Mouse (Mus musculus) gastrocnemius, adult 18-20 months (tissue): ENCODE results near the gene Gm13290. TPM values are rescaled to one million over a fixed set of nuclear protein-coding genes. Genes with fewer than 3 reads are reported as not detected.
A peak's percentile ranks its signal among the peaks of the same experiment; 100 is the strongest.
"Not testable (repeated sequence)": the region's sequence is repeated elsewhere in the genome, so short reads cannot be mapped to it uniquely, and the experiment has no call there.

Experiments
- DNase-seq: peaks from one replicate; pipeline ENCODE4 v3.0.0; 2021; ENCODE audit warnings: low spot score
- total RNA-seq, 2 experiments: library from RNA; stranded (reverse); gene quantifications; 2 replicates each; pipeline ENCODE4 v1.2.3; 2021

Gene Gm13290
- total RNA-seq, 2 experiments from 2014 or later: not detected

DNA sequence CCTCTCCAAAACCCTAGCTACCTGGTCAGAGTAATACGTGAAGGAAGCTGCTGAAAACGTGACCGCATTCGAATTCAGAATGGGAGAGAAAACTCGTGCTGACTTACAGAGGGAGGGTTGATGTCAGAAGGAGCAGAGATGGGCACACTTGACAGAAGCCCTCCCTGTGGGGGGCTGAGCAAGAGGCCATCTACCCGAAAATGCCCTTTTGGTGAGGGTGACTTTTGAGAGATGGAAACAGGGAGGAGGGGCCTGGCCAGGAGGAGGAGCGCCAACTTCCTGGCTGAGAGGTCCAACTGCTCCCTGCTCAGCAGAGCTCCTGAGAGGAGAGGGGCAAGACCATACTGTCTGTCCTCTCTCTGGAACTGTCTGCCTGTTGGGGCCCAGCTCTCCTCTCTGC, 8.2 kb downstream of the Gm13290 start, which contains the start of gene Ifnz:
Ifnz (plus strand) TSS at position 301 of the 400 bp plus-strand sequence.
- not testable (repeated sequence) for DNase-seq

DNA sequence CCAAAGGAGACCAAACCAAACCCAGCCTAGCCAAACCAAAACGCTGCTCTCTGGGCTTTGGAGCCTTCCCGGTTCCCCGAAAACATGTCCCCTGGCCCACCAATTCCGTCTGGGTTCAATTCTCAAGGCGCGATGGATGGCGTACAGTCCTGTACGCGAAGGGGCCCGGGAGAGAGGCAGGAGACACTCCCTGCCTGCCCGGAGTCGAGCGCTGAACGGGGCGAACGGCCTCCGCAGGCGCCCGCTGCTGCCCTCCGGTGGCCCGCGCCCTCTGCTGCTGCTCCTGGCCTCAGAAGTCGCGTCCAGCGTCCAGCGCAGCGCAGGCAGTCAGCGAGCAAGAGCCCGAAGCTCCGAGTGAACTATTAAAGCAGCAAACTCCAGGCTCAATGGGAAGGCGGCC, 8.7 kb downstream of the Gm13290 start:
- not testable (repeated sequence) for DNase-seq

DNA sequence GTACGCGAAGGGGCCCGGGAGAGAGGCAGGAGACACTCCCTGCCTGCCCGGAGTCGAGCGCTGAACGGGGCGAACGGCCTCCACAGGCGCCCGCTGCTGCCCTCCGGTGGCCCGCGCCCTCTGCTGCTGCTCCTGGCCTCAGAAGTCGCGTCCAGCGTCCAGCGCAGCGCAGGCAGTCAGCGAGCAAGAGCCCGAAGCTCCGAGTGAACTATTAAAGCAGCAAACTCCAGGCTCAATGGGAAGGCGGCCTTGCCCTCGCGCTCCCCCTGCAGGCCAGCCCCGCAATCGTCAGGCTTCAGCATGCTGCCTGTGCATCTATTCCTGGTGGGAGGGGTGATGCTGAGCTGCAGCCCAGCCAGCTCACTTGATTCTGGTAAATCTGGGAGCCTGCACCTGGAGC, 11.8 kb downstream of the Gm13290 start, which contains the start of gene Gm13276:
Gm13276 (plus strand) TSS at position 301 of the 400 bp plus-strand sequence.
- DNase-seq: not testable (repeated sequence)

DNA sequence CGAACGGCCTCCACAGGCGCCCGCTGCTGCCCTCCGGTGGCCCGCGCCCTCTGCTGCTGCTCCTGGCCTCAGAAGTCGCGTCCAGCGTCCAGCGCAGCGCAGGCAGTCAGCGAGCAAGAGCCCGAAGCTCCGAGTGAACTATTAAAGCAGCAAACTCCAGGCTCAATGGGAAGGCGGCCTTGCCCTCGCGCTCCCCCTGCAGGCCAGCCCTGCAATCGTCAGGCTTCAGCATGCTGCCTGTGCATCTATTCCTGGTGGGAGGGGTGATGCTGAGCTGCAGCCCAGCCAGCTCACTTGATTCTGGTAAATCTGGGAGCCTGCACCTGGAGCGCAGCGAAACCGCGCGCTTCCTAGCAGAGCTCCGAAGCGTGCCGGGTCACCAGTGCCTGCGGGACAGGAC, 14.8 kb downstream of the Gm13290 start, which contains the start of gene Gm13277:
Gm13277 (plus strand) TSS at position 231 of the 400 bp plus-strand sequence.
- peak; percentile 54 for DNase-seq

DNA sequence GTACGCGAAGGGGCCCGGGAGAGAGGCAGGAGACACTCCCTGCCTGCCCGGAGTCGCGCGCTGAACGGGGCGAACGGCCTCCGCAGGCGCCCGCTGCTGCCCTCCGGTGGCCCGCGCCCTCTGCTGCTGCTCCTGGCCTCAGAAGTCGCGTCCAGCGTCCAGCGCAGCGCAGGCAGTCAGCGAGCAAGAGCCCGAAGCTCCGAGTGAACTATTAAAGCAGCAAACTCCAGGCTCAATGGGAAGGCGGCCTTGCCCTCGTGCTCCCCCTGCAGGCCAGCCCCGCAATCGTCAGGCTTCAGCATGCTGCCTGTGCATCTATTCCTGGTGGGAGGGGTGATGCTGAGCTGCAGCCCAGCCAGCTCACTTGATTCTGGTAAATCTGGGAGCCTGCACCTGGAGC, 17.6 kb downstream of the Gm13290 start, which contains the start of gene Gm13278:
Gm13278 (plus strand) TSS at position 301 of the 400 bp plus-strand sequence.
- DNase-seq: not testable (repeated sequence)

DNA sequence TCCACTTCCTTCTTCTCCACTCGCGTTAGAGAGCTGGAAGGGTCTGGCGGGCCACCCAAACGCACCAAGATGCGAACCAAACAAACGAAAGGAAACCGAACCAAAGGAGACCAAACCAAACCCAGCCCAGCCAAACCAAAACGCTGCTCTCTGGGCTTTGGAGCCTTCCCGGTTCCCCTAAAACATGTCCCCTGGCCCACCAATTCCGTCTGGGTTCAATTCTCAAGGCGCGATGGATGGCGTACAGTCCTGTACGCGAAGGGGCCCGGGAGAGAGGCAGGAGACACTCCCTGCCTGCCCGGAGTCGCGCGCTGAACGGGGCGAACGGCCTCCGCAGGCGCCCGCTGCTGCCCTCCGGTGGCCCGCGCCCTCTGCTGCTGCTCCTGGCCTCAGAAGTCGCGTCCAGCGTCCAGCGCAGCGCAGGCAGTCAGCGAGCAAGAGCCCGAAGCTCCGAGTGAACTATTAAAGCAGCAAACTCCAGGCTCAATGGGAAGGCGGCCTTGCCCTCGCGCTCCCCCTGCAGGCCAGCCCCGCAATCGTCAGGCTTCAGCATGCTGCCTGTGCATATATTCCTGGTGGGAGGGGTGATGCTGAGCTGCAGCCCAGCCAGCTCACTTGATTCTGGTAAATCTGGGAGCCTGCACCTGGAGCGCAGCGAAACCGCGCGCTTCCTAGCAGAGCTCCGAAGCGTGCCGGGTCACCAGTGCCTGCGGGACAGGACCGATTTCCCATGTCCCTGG, 20.5 kb downstream of the Gm13290 start, which contains the start of gene Gm13275:
Gm13275 (plus strand) TSS at position 552 of the 740 bp plus-strand sequence.
- peak; percentile 58 for DNase-seq

DNA sequence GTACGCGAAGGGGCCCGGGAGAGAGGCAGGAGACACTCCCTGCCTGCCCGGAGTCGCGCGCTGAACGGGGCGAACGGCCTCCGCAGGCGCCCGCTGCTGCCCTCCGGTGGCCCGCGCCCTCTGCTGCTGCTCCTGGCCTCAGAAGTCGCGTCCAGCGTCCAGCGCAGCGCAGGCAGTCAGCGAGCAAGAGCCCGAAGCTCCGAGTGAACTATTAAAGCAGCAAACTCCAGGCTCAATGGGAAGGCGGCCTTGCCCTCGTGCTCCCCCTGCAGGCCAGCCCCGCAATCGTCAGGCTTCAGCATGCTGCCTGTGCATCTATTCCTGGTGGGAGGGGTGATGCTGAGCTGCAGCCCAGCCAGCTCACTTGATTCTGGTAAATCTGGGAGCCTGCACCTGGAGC, 23.5 kb downstream of the Gm13290 start, which contains the start of gene Gm13279:
Gm13279 (plus strand) TSS at position 301 of the 400 bp plus-strand sequence.
- not testable (repeated sequence) for DNase-seq

DNA sequence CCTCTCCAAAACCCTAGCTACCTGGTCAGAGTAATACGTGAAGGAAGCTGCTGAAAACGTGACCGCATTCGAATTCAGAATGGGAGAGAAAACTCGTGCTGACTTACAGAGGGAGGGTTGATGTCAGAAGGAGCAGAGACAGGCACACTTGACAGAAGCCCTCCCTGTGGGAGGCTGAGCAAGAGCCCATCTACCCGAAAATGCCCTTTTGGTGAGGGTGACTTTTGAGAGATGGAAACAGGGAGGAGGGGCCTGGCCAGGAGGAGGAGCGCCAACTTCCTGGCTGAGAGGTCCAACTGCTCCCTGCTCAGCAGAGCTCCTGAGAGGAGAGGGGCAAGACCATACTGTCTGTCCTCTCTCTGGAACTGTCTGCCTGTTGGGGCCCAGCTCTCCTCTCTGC, 25.7 kb downstream of the Gm13290 start, which contains the start of gene Gm13285:
Gm13285 (plus strand) TSS at position 301 of the 400 bp plus-strand sequence.
- DNase-seq: not testable (repeated sequence)

DNA sequence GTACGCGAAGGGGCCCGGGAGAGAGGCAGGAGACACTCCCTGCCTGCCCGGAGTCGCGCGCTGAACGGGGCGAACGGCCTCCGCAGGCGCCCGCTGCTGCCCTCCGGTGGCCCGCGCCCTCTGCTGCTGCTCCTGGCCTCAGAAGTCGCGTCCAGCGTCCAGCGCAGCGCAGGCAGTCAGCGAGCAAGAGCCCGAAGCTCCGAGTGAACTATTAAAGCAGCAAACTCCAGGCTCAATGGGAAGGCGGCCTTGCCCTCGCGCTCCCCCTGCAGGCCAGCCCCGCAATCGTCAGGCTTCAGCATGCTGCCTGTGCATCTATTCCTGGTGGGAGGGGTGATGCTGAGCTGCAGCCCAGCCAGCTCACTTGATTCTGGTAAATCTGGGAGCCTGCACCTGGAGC, 29.3 kb downstream of the Gm13290 start, which contains the start of gene Gm13287:
Gm13287 (plus strand) TSS at position 301 of the 400 bp plus-strand sequence.
- not testable (repeated sequence) for DNase-seq

DNA sequence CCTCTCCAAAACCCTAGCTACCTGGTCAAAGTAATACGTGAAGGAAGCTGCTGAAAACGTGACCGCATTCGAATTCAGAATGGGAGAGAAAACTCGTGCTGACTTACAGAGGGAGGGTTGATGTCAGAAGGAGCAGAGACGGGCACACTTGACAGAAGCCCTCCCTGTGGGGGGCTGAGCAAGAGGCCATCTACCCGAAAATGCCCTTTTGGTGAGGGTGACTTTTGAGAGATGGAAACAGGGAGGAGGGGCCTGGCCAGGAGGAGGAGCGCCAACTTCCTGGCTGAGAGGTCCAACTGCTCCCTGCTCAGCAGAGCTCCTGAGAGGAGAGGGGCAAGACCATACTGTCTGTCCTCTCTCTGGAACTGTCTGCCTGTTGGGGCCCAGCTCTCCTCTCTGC, 31.6 kb downstream of the Gm13290 start, which contains the start of gene Gm13288:
Gm13288 (plus strand) TSS at position 301 of the 400 bp plus-strand sequence.
- not testable (repeated sequence) for DNase-seq

DNA sequence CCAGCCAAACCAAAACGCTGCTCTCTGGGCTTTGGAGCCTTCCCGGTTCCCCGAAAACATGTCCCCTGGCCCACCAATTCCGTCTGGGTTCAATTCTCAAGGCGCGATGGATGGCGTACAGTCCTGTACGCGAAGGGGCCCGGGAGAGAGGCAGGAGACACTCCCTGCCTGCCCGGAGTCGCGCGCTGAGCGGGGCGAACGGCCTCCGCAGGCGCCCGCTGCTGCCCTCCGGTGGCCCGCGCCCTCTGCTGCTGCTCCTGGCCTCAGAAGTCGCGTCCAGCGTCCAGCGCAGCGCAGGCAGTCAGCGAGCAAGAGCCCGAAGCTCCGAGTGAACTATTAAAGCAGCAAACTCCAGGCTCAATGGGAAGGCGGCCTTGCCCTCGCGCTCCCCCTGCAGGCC, 32.1 kb downstream of the Gm13290 start:
- peak; percentile 5 for DNase-seq

DNA sequence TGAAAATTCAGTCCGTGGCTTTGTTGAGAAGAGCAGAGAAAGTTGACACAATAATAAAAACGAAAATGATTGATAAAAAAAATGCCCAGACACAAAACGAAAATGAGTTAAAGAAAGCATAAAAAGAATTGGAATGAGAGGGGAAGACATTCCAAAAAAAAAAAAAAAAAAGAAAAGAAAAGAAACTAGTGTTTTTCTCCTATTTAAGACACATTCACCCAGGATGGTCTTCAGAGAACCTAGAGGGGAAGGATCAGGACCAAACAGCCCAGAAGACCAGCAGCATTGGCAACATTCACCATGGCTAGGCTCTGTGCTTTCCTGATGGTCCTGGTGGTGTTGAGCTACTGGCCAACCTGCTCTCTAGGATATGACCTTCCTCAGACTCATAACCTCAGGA, 42.3 kb downstream of the Gm13290 start, which contains the start of gene Ifna7:
Ifna7 (plus strand) TSS at position 301 of the 400 bp plus-strand sequence.
- no peak for DNase-seq

DNA sequence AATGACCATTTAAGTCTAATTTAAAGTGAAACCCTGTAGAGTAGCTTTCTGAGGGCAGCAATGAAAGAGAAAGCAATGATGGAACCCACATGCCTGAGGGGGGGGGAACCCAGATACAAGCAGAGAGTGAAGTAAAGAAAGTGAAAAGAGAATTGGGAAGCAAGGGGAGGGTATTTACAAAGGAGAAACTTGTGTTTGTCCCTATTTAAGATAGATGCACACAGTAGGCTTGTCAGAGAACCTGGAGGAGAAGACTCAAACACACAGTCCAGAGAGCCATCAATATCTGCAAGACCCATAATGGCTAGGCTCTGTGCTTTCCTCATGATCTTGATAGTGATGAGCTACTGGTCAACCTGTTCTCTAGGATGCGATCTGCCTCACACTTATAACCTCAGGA, 46.0 kb downstream of the Gm13290 start, which contains the start of gene Ifna11:
Ifna11 (plus strand) TSS at position 301 of the 400 bp plus-strand sequence.
- no peak for DNase-seq

DNA sequence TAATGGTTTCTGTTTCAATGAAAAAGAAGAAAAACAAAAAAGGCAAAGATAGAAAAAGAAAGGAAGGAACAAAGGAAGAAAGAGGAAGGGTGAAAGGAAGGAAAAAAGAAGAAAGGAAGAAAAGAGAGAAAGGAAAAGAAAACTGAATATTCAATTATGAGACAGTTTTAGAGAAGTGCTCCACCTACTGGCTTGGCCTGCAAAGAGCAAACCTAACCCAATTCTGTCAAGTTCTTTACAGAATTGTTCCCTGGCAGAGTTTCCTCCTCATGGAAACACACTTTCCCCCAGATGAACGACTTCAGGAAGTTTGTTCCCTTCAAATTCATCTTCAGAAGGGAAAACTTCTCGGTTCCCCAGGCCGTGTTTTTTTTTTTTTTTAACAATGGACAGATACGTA, 49.4 kb downstream of the Gm13290 start:
- DNase-seq: no peak

Other genes starting within 250 kb of the Gm13290 start
- gene Ifna15, start 215.6 kb upstream of the Gm13290 start, total RNA-seq: not detected
- not detected for gene Ifna14, start 202.0 kb upstream of the Gm13290 start, total RNA-seq
- not detected for gene Ifna9, start 181.4 kb upstream of the Gm13290 start, total RNA-seq
- gene Ifna12, start 170.5 kb upstream of the Gm13290 start, total RNA-seq: not detected
- gene C87499, start 139.4 kb upstream of the Gm13290 start, total RNA-seq: not detected
- gene Ifna13, start 129.4 kb upstream of the Gm13290 start, total RNA-seq: not detected
- not detected for gene Ifna16, start 96.9 kb upstream of the Gm13290 start, total RNA-seq
- gene Ifna2, start 89.9 kb upstream of the Gm13290 start, total RNA-seq: not detected
- gene Ifnab, start 82.5 kb upstream of the Gm13290 start, total RNA-seq: not detected
- under 1 TPM in 1 of 2 experiments, not detected in 1; 0.21 TPM for gene Gm26566, start 52.0 kb upstream of the Gm13290 start, total RNA-seq
- 10 to 100 TPM; 50.5 to 62.5 TPM for gene Klhl9, start 51.4 kb upstream of the Gm13290 start, total RNA-seq
- gene Gm13271, start 19.0 kb upstream of the Gm13290 start, total RNA-seq: not detected
- gene Gm13283, start 13.7 kb upstream of the Gm13290 start, total RNA-seq: not detected
- gene Gm13289, start 3.1 kb downstream of the Gm13290 start, total RNA-seq: not detected
- gene Gm13272, start 6.0 kb downstream of the Gm13290 start, total RNA-seq: not detected
- not detected for gene Ifnz, start 8.3 kb downstream of the Gm13290 start, total RNA-seq
- not detected for gene Gm13276, start 11.9 kb downstream of the Gm13290 start, total RNA-seq
- not detected for gene Gm13277, start 14.8 kb downstream of the Gm13290 start, total RNA-seq
- gene Gm13278, start 17.7 kb downstream of the Gm13290 start, total RNA-seq: not detected
- not detected for gene Gm13275, start 20.7 kb downstream of the Gm13290 start, total RNA-seq
- not detected for gene Gm13279, start 23.6 kb downstream of the Gm13290 start, total RNA-seq
- gene Gm13285, start 25.8 kb downstream of the Gm13290 start, total RNA-seq: not detected
- not detected for gene Gm13287, start 29.4 kb downstream of the Gm13290 start, total RNA-seq
- not detected for gene Gm13288, start 31.7 kb downstream of the Gm13290 start, total RNA-seq
- gene Ifna7, start 42.4 kb downstream of the Gm13290 start, total RNA-seq: not detected
- gene Ifna11, start 46.1 kb downstream of the Gm13290 start, total RNA-seq: not detected
- gene Ifna6, start 53.6 kb downstream of the Gm13290 start, total RNA-seq: not detected
- gene Ifna5, start 61.7 kb downstream of the Gm13290 start, total RNA-seq: not detected
- gene Ifna4, start 68.0 kb downstream of the Gm13290 start, total RNA-seq: not detected
- gene Ifna1, start 76.3 kb downstream of the Gm13290 start, total RNA-seq: not detected
- gene Ifne, start 106.4 kb downstream of the Gm13290 start, total RNA-seq: not detected